ENCODE assay signal across 24 mouse cellular contexts in genomic region chr15:11882508-11883205, GRCm38 (mm10). TPM values are rescaled to one million over a fixed set of nuclear protein-coding genes. Genes with fewer than 3 reads are reported as not detected.
DNase-seq lines count a peak whose midpoint lies in the region; ATAC-seq and TF ChIP-seq lines count a peak whose summit lies in the region.
"Had no signal": no experiment of that assay in that cellular context is flagged by ENCODE, and none has a peak within 500 bp of the region (broad histone marks: within the 10 kb centered on the region; RNA-seq: fewer than 3 reads in every experiment).

No protein-coding gene starts in this region.

- WGBS in heart, postnatal 0 days: 52% methylated on average over 10 of the region's 10 CpGs

- no peaks in the 10 kb centered on the region for H3K36me3 ChIP-seq in heart, postnatal 0 days (replicated peaks; ENCODE audit: control insufficient read depth, insufficient read depth, low read length)
- H3K36me3 ChIP-seq: neural tube, embryonic 13.5 days had no signal

- no peak for TF ChIP-seq CTCF in heart, postnatal 0 days (IDR thresholded peaks at IDR 0.05; ENCODE audit: low read depth)
- no peak for TF ChIP-seq CTCF in layer of hippocampus, adult 2 months (conservative IDR thresholded peaks at IDR 0.05)

- no peak overlapping the region for H3K4me3 ChIP-seq in heart, postnatal 0 days (ENCODE audit: low read depth, low read length)
- no peak overlapping the region for H3K4me3 ChIP-seq in layer of hippocampus, adult 2 months
- H3K4me3 ChIP-seq: erythroblast, embryonic 14.5 days; neural tube, embryonic 13.5 days had no signal

- H3K9ac ChIP-seq in heart, postnatal 0 days (replicated peaks; ENCODE audit: low read depth, low read length): no peak overlapping the region
- H3K9ac ChIP-seq: forebrain, postnatal 0 days; neural tube, embryonic 13.5 days had no signal

- peak; percentile 17 for DNase-seq in embryo, embryonic 9.5 days (ENCODE audit: extremely low spot score)
- DNase-seq in embryo, embryonic 10.5 days (ENCODE audit: low spot score): no peak
- no peak for DNase-seq in heart, postnatal 0 days (ENCODE audit: low spot score)
- DNase-seq in heart, postnatal 36 days: no peak
- DNase-seq in layer of hippocampus, adult 2 months (ENCODE audit: low spot score in 2 of 2): no peak
- DNase-seq in layer of hippocampus, adult 11-12 months (ENCODE audit: low spot score): no peak
- DNase-seq in right cerebral cortex, postnatal 36 days (ENCODE audit: low spot score in 2 of 2): peak; percentile 39 to 60
- no peak for DNase-seq in right cerebral cortex, postnatal 25 days
- DNase-seq: adrenal gland, adult 8-10 months; cerebellum, adult 18-20 months; cerebellum, postnatal 36 days; forebrain, postnatal 0 days; gastrocnemius, postnatal 25 days; layer of hippocampus, adult 9-11 months; lung, adult 18-20 months; spleen, adult 18-20 months; thymus, adult 18-20 months had no signal

- no peaks in the 10 kb centered on the region for H3K9me3 ChIP-seq in heart, postnatal 0 days (replicated peaks; ENCODE audit: control insufficient read depth, low read length)

- intact Hi-C loops in heart, postnatal 36 days (cut with DNase I): no loop called here

- 0 out of 2 replicates have a peak, but pooled peaks have one; percentile 27 for ATAC-seq in heart, postnatal 0 days (ENCODE audit: insufficient read depth, low read depth)
- ATAC-seq: CD4-positive, CD25-positive, alpha-beta regulatory T cell, adult 4 months; forebrain, postnatal 0 days had no signal

- 0 out of 2 replicates have a peak, but pooled peaks cover 5% of the 10 kb centered on the region for H3K4me1 ChIP-seq in heart, postnatal 0 days (ENCODE audit: control insufficient read depth, insufficient read depth)
- H3K4me1 ChIP-seq: neural tube, embryonic 13.5 days had no signal

- H3K4me2 ChIP-seq in heart, postnatal 0 days (ENCODE audit: low read depth, low read length): no peak overlapping the region
- H3K4me2 ChIP-seq: midbrain, embryonic 11.5 days; neural tube, embryonic 13.5 days had no signal

- H3K27me3 ChIP-seq in heart, postnatal 0 days (ENCODE audit: control insufficient read depth, insufficient read depth, low read length): no peaks in the 10 kb centered on the region
- H3K27me3 ChIP-seq: neural tube, embryonic 13.5 days had no signal

- H3K27ac ChIP-seq in heart, postnatal 0 days (ENCODE audit: low read depth): no peak overlapping the region
- peak overlapping the region; percentile 36; the same call in 1 of the 2 replicates for H3K27ac ChIP-seq in layer of hippocampus, adult 2 months
- H3K27ac ChIP-seq: macrophage; neural tube, embryonic 13.5 days had no signal

- TF ChIP-seq EP300 in heart, postnatal 0 days (IDR thresholded peaks at IDR 0.05; ENCODE audit: low read depth): no peak

RNA-seq across cellular contexts. Expression of gene Npr3, which starts 24.4 kb away (rescaled TPM):
- total RNA-seq in heart, postnatal 0 days (2014; rRNA removed; ENCODE audit: low replicate concordance): 38.8 and 48.0 TPM in 2 replicates
- 5.3 and 6.3 TPM in 2 replicates for polyA plus RNA-seq in heart, postnatal 0 days (2015; fragmentation: Nextera tagmentation; extraction: Ambion mirVana)
- total RNA-seq in heart, postnatal 36 days (2021): 10 to 100 TPM; 28.4 to 36.8 TPM
- 10 to 100 TPM; 15.7 to 17.7 TPM for total RNA-seq in layer of hippocampus, adult 2 months (2021)
- total RNA-seq: MEL; monocyte, adult 5-6 weeks had no signal
- polyA plus RNA-seq: CD4-positive, CD25-positive, alpha-beta regulatory T cell, adult 4 months; erythroblast, embryonic 14.5 days; macrophage had no signal

Comparison
In these comparisons a context has a peak if more than half of its experiments do, and no peak if none do; other contexts are left out.
1. DNase-seq: peak in embryo, embryonic 9.5 days (single experiment) and right cerebral cortex, postnatal 36 days (2 of 2); none in embryo, embryonic 10.5 days (single experiment), heart, postnatal 0 days (single experiment), heart, postnatal 36 days (0 of 2), layer of hippocampus, adult 2 months (0 of 2), layer of hippocampus, adult 11-12 months (single experiment) and right cerebral cortex, postnatal 25 days (single experiment).